Mouse (Mus musculus) CH12.LX (cell line): ENCODE data around the gene Ggcx. TPM values are rescaled to one million over a fixed set of nuclear protein-coding genes. Genes with fewer than 3 reads are reported as not detected.

ENCODE experiments used
- DNase-seq: peaks from one replicate; pipeline ENCODE4 v3.0.0-alpha.2; 2013; ENCODE audit errors: extremely low read depth
- H3K27ac ChIP-seq: 2 replicates; pipeline ENCODE4 v1.5.1; 2012; ENCODE audit warnings: low read depth, mild to moderate bottlenecking, control low read depth, moderate library complexity; ENCODE audit not compliant: insufficient read depth
- H3K27me3 ChIP-seq: replicated peaks from 2 replicates; pipeline ENCODE3; 2012; ENCODE audit warnings: inconsistent platforms
- H3K36me3 ChIP-seq, 2 experiments: replicated peaks in 1 of 2; 2 replicates each; pipeline versions ENCODE3 to v1.6.1; 2012; ENCODE audit warnings: inconsistent platforms in 1 of 2, low read length in 1 of 2, mild to moderate bottlenecking in 1 of 2, mixed read lengths in 1 of 2, moderate library complexity in 1 of 2; ENCODE audit not compliant: control insufficient read depth in 1 of 2, insufficient read depth in 1 of 2
- H3K4me1 ChIP-seq, 2 experiments: 2 replicates each; pipeline ENCODE4 v1.6.1; 2012; ENCODE audit warnings: inconsistent platforms in 1 of 2, moderate library complexity in 1 of 2; ENCODE audit not compliant: insufficient read depth in 2 of 2, control insufficient read depth in 1 of 2
- H3K4me2 ChIP-seq: 2 replicates; pipeline ENCODE4 v1.6.1; 2012; ENCODE audit warnings: low read depth, mild to moderate bottlenecking, control low read depth; ENCODE audit not compliant: poor library complexity, insufficient read depth, severe bottlenecking
- H3K4me3 ChIP-seq, 3 experiments: fragments of 150-350 bp in 1 of 3; sonication (generic) in 1 of 3; replicated peaks in 1 of 3; 2 replicates each; pipeline versions ENCODE3 to v1.5.1; 2011 to 2012; ENCODE audit warnings: low read depth in 2 of 3, low read length in 2 of 3, mild to moderate bottlenecking in 2 of 3, moderate library complexity in 2 of 3, control low read depth in 1 of 3, improper control_type of control experiment in 1 of 3, inconsistent platforms in 1 of 3, mixed read lengths in 1 of 3; ENCODE audit not compliant: poor library complexity in 1 of 3
- H3K79me2 ChIP-seq: replicated peaks from 2 replicates; pipeline ENCODE4 v1.6.1; 2012; ENCODE audit warnings: mild to moderate bottlenecking, moderate library complexity; ENCODE audit not compliant: control insufficient read depth, poor library complexity, insufficient read depth, severe bottlenecking; ENCODE audit errors: extremely low read depth
- H3K9ac ChIP-seq: 2 replicates; pipeline ENCODE4 v1.6.1; 2012; ENCODE audit warnings: low read depth, mild to moderate bottlenecking, control low read depth, moderate library complexity; ENCODE audit not compliant: insufficient read depth
- H3K9me3 ChIP-seq: replicated peaks from 2 replicates; pipeline ENCODE3; 2012; ENCODE audit warnings: low read length, inconsistent platforms, mixed read lengths
- BHLHE40 ChIP-seq: IDR thresholded peaks from 2 replicates; pipeline ENCODE4 v1.6.1; 2011; ENCODE audit warnings: mild to moderate bottlenecking, low read depth, low read length, improper control_type of control experiment
- CHD1 ChIP-seq: IDR thresholded peaks from 2 replicates; pipeline ENCODE4 v1.6.1; 2012; ENCODE audit warnings: low read depth, low read length, improper control_type of control experiment, inconsistent platforms
- CHD2 ChIP-seq: IDR thresholded peaks from 2 replicates; pipeline ENCODE4 v1.6.1; 2011; ENCODE audit warnings: low read length, improper control_type of control experiment
- E2F4 ChIP-seq: IDR thresholded peaks from 2 replicates; pipeline ENCODE4 v1.6.1; 2011; ENCODE audit warnings: low read depth, low read length, improper control_type of control experiment; ENCODE audit not compliant: insufficient replicate concordance
- ELF1 ChIP-seq: IDR thresholded peaks from 2 replicates; pipeline ENCODE4 v1.6.1; 2014; ENCODE audit warnings: low read depth, mild to moderate bottlenecking, inconsistent platforms, low read length, improper control_type of control experiment
- EP300 ChIP-seq: IDR thresholded peaks from 2 replicates; pipeline ENCODE4 v1.6.1; 2011; ENCODE audit warnings: low read length, improper control_type of control experiment
- GABPA ChIP-seq: IDR thresholded peaks from 2 replicates; pipeline ENCODE4 v1.6.1; 2012; ENCODE audit warnings: low read depth, low read length, improper control_type of control experiment, inconsistent platforms; ENCODE audit not compliant: insufficient replicate concordance
- IRF4 ChIP-seq: IDR thresholded peaks from 2 replicates; pipeline ENCODE4 v1.6.1; 2014; ENCODE audit warnings: low read depth, mild to moderate bottlenecking, inconsistent platforms, low read length, improper control_type of control experiment
- JUND ChIP-seq: conservative IDR thresholded peaks from 2 replicates; pipeline ENCODE4 v1.6.1; 2011; ENCODE audit warnings: low read depth, low read length, improper control_type of control experiment
- MAFK ChIP-seq: IDR thresholded peaks from 2 replicates; pipeline ENCODE4 v1.6.1; 2011; ENCODE audit warnings: low read length, improper control_type of control experiment; ENCODE audit not compliant: insufficient replicate concordance
- MAX ChIP-seq: IDR thresholded peaks from 2 replicates; pipeline ENCODE4 v1.6.1; 2011; ENCODE audit warnings: low read length, improper control_type of control experiment
- MAZ ChIP-seq: IDR thresholded peaks from 2 replicates; pipeline ENCODE4 v1.6.1; 2012; ENCODE audit warnings: low read depth, mild to moderate bottlenecking, inconsistent platforms, low read length, improper control_type of control experiment, moderate library complexity
- MXI1 ChIP-seq: IDR thresholded peaks from 2 replicates; pipeline ENCODE4 v1.6.1; 2011; ENCODE audit warnings: mild to moderate bottlenecking, low read depth, low read length, improper control_type of control experiment
- NELFE ChIP-seq: IDR thresholded peaks from 2 replicates; pipeline ENCODE4 v1.6.1; 2011; ENCODE audit warnings: low read depth, low read length, improper control_type of control experiment
- RAD21 ChIP-seq: IDR thresholded peaks from 2 replicates; pipeline ENCODE4 v1.6.1; 2011; ENCODE audit warnings: low read depth, mild to moderate bottlenecking, low read length, improper control_type of control experiment, moderate library complexity
- RCOR1 ChIP-seq: conservative IDR thresholded peaks from 2 replicates; pipeline ENCODE4 v1.6.1; 2012; ENCODE audit warnings: low read depth, mild to moderate bottlenecking, inconsistent platforms, low read length, improper control_type of control experiment
- UBTF ChIP-seq: IDR thresholded peaks from 2 replicates; pipeline ENCODE4 v1.6.1; 2012; ENCODE audit warnings: low read depth, mild to moderate bottlenecking, inconsistent platforms, low read length, improper control_type of control experiment, moderate library complexity
- ZC3H11A ChIP-seq: IDR thresholded peaks from 2 replicates; pipeline ENCODE4 v1.6.1; 2012; ENCODE audit warnings: low read depth, mild to moderate bottlenecking, inconsistent platforms, low read length, improper control_type of control experiment
- ZKSCAN1 ChIP-seq: IDR thresholded peaks from 2 replicates; pipeline ENCODE4 v1.6.1; 2012; ENCODE audit warnings: low read depth, inconsistent platforms, low read length, improper control_type of control experiment, borderline replicate concordance
- ZMIZ1 ChIP-seq: IDR thresholded peaks from 2 replicates; pipeline ENCODE4 v1.6.1; 2012; ENCODE audit warnings: low read depth, mild to moderate bottlenecking, inconsistent platforms, low read length, improper control_type of control experiment
- dilution Hi-C: fragments of 300-500 bp; cut with MboI; formaldehyde crosslinking; loops from 2 replicates; pipeline ENCODE4 v1.14.3; 2020; ENCODE audit warnings: low sequenced_read_pairs; ENCODE audit not compliant: extremely low pct_unique_long_range_greater_than_20kb, extremely low pct_ligation_motif_present
- in situ Hi-C: fragments of 300-500 bp; cut with MboI; formaldehyde crosslinking; loops from 3 replicates; pipeline ENCODE4 v1.14.3; 2019; ENCODE audit warnings: low sequenced_read_pairs, low pct_ligation_motif_present, low pct_unique_long_range_greater_than_20kb, mixed read lengths
- polyA plus RNA-seq: library from polyadenylated mRNA; unstranded; fragments of >175 nt; gene quantifications from 2 replicates; pipeline ENCODE4 v1.2.1, GENCODE M21; 2012; ENCODE audit warnings: low read depth; ENCODE audit not compliant: insufficient read length
- total RNA-seq, 2 experiments: library from RNA; depleted of rRNA; stranded (reverse); fragments of 300-350 nt in 1 of 2; fragments of >200 nt in 1 of 2; gene quantifications; 2 replicates each; pipeline ENCODE4 v1.2.3; 2012 to 2014

Ggcx gene
- total and polyA plus RNA-seq, 3 experiments, result 5.2 to 7.8 (median 6.7) TPM

DNA sequence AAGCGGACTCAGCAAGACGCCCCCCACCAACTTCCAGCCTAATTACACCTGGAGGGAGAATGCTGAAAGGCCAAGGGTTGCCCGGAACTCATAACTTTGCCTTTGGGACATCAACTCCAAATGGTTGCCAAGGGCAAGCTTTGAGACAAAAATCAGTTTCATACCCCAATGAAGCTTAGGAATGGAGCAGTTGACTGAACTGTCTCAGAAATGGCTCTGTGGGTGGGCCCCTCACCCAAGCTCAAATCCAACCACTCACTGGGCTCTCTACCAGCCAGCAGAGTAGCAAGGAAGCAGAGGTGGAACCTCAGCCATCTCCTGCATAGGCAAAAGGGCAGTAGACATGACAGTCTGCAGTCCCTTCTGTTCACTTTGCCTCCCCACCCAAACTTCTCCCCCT lies 26.3 kb upstream of the Ggcx start:
- in situ Hi-C loops (no loop called here), dilution Hi-C loops (no loop called here)
- Histone ChIP-seq H3K9me3 (peaks cover 2% of the 10 kb centered on the region), H3K27ac (no peak overlapping the region), H3K79me2 (no peaks in the 10 kb centered on the region), H3K4me1 (peaks cover 3 to 16% of the 10 kb centered on the region in 2 experiments), H3K4me3 (no peak overlapping the region), H3K36me3 (peaks cover 7 to 47% of the 10 kb centered on the region in 2 experiments), H3K4me2 (no peak overlapping the region), H3K27me3 (no peaks in the 10 kb centered on the region), H3K9ac (no peak overlapping the region)
- DNase-seq, result no peak
- no peak for TF ChIP-seq CHD1

DNA sequence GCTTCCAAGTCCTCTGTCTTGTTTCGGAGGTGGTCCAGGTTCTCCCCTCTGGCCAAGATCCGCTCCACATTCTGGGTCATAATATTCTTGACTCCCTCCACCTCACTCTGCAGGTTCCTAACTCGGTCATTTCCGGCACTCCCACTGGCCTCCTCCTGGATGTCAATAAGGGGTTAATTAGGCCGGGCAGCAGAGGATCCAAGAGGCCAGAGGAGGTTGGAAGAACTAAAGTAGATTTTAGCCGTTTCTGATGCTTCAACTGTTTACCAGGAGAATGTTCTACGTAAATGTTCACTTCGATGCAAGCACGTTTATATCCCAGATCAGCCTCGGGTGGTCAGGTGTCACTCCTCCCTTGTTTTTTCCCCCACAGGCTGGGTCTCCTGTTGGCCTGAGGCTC lies 25.8 kb upstream of the Ggcx start:
- in situ Hi-C loops, result no loop called here
- DNase-seq, result no peak
- no peaks in the 10 kb centered on the region for H3K79me2 ChIP-seq
- no peak overlapping the region for H3K27ac ChIP-seq
- no peak overlapping the region for H3K4me2 ChIP-seq
- no peak for TF ChIP-seq EP300
- no peak for TF ChIP-seq CHD2
- no peak for TF ChIP-seq ELF1
- TF ChIP-seq MAFK, result no peak
- no peak for TF ChIP-seq ZMIZ1
- TF ChIP-seq MAZ, result no peak
- no peak for TF ChIP-seq JUND
- no peak for TF ChIP-seq NELFE
- no peak for TF ChIP-seq RCOR1
- TF ChIP-seq MAX, result no peak
- TF ChIP-seq ZKSCAN1, result no peak
- no peak for TF ChIP-seq ZC3H11A
- no peak for TF ChIP-seq CHD1
- no peak for TF ChIP-seq UBTF
- no peak for TF ChIP-seq GABPA
- no peak for TF ChIP-seq RAD21
- TF ChIP-seq BHLHE40, result no peak
- TF ChIP-seq IRF4, result no peak
- TF ChIP-seq MXI1, result no peak
- no peak for TF ChIP-seq E2F4
- TF ChIP-seq, all 38 proteins: peak for 0
- no peak overlapping the region for H3K9ac ChIP-seq
- peaks cover 3 to 16% of the 10 kb centered on the region in 2 experiments for H3K4me1 ChIP-seq
- no peaks in the 10 kb centered on the region for H3K27me3 ChIP-seq
- peaks cover 7 to 47% of the 10 kb centered on the region in 2 experiments for H3K36me3 ChIP-seq
- H3K9me3 ChIP-seq, result peaks cover 2% of the 10 kb centered on the region
- H3K4me3 ChIP-seq, result no peak overlapping the region
- dilution Hi-C loops, result no loop called here
